Mouse (Mus musculus) MEL (cell line): Measurements from ENCODE around the gene Pi4kb. TPM values are rescaled to one million over a fixed set of nuclear protein-coding genes. Genes with fewer than 3 reads are reported as not detected.

Source experiments
- DNase-seq: peaks from one replicate; pipeline ENCODE4 v3.0.0; 2011; ENCODE audit warnings: low read depth, low spot score
- H3K27ac ChIP-seq: 2 replicates; pipeline ENCODE4 v1.5.1; 2012; ENCODE audit warnings: low read depth, mild to moderate bottlenecking, control low read depth, low read length, moderate library complexity; ENCODE audit not compliant: control insufficient read depth
- H3K27me3 ChIP-seq, 2 experiments: fragments of 150-350 bp in 1 of 2; sonication (generic) in 1 of 2; 2 replicates each; pipeline ENCODE4 v1.6.1; 2012; ENCODE audit warnings: low read length in 2 of 2, mild to moderate bottlenecking in 2 of 2, improper control_type of control experiment in 1 of 2, moderate library complexity in 1 of 2; ENCODE audit not compliant: insufficient read depth in 2 of 2, control insufficient read depth in 1 of 2
- H3K36me3 ChIP-seq, 2 experiments: 2 replicates each; pipeline ENCODE4 v1.6.1; 2012 to 2014; ENCODE audit warnings: low read length in 2 of 2, improper control_type of control experiment in 1 of 2, inconsistent platforms in 1 of 2, mild to moderate bottlenecking in 1 of 2; ENCODE audit not compliant: insufficient read depth in 2 of 2, control insufficient read depth in 1 of 2
- H3K4me1 ChIP-seq, 2 experiments: fragments of 150-350 bp in 1 of 2; sonication (generic) in 1 of 2; 2 replicates each; pipeline ENCODE4 v1.6.1; 2012; ENCODE audit warnings: low read length in 2 of 2, improper control_type of control experiment in 1 of 2, mild to moderate bottlenecking in 1 of 2; ENCODE audit not compliant: insufficient read depth in 2 of 2, control insufficient read depth in 1 of 2
- H3K4me3 ChIP-seq, 2 experiments: fragments of 150-350 bp in 1 of 2; sonication (generic) in 1 of 2; 2 replicates each; pipeline ENCODE4 v1.5.1; 2012; ENCODE audit warnings: low read depth in 2 of 2, low read length in 2 of 2, mild to moderate bottlenecking in 2 of 2, moderate library complexity in 2 of 2, control low read depth in 1 of 2, improper control_type of control experiment in 1 of 2; ENCODE audit not compliant: control insufficient read depth in 1 of 2, insufficient read depth in 1 of 2
- H3K79me2 ChIP-seq: 2 replicates; pipeline ENCODE4 v1.6.1; 2012; ENCODE audit warnings: mild to moderate bottlenecking, low read length, moderate library complexity; ENCODE audit not compliant: control insufficient read depth, poor library complexity, insufficient read depth
- H3K9ac ChIP-seq: 2 replicates; pipeline ENCODE4 v1.6.1; 2012; ENCODE audit warnings: low read depth, mild to moderate bottlenecking, control low read depth, low read length, moderate library complexity; ENCODE audit not compliant: control insufficient read depth, poor library complexity, severe bottlenecking
- H3K9me3 ChIP-seq: fragments of 150-350 bp; sonication (generic); replicated peaks from 2 replicates; pipeline ENCODE4 v1.6.1; 2012; ENCODE audit warnings: mild to moderate bottlenecking, low read length, improper control_type of control experiment, moderate library complexity; ENCODE audit not compliant: insufficient read depth
- CTCF ChIP-seq, 3 experiments: IDR thresholded peaks in 2 of 3; conservative IDR thresholded peaks in 1 of 3; 2 replicates each; pipeline ENCODE4 v1.5.1; 2011 to 2012; ENCODE audit warnings: low read length in 3 of 3, low read depth in 2 of 3, mild to moderate bottlenecking in 2 of 3, improper control_type of control experiment in 1 of 3, inconsistent platforms in 1 of 3, mixed read lengths in 1 of 3, moderate library complexity in 1 of 3; ENCODE audit not compliant: control insufficient read depth in 1 of 3, insufficient read depth in 1 of 3, poor library complexity in 1 of 3, severe bottlenecking in 1 of 3
- ETS1 ChIP-seq: IDR thresholded peaks from 2 replicates; pipeline ENCODE4 v1.6.1; 2012; ENCODE audit warnings: low read depth, mild to moderate bottlenecking, inconsistent platforms, low read length, improper control_type of control experiment, moderate library complexity
- GABPA ChIP-seq: IDR thresholded peaks from 2 replicates; pipeline ENCODE4 v1.6.1; 2012; ENCODE audit warnings: low read depth, mild to moderate bottlenecking, inconsistent platforms, low read length, improper control_type of control experiment, moderate library complexity
- GATA1 ChIP-seq: IDR thresholded peaks from 2 replicates; pipeline ENCODE4 v1.6.1; 2011; ENCODE audit warnings: low read depth, low read length, improper control_type of control experiment
- JUND ChIP-seq: IDR thresholded peaks from 2 replicates; pipeline ENCODE4 v1.6.1; 2011; ENCODE audit warnings: low read depth, mild to moderate bottlenecking, improper control_type of control experiment, low read length
- NELFE ChIP-seq: IDR thresholded peaks from 2 replicates; pipeline ENCODE4 v1.6.1; 2011; ENCODE audit warnings: low read depth, low read length, improper control_type of control experiment
- NRF1 ChIP-seq: IDR thresholded peaks from 2 replicates; pipeline ENCODE4 v1.6.1; 2014; ENCODE audit warnings: low read depth, mild to moderate bottlenecking, inconsistent platforms, low read length, improper control_type of control experiment, moderate library complexity; ENCODE audit not compliant: poor library complexity, insufficient read depth, severe bottlenecking
- TAL1 ChIP-seq: IDR thresholded peaks from 2 replicates; pipeline ENCODE4 v1.6.1; 2012; ENCODE audit warnings: mild to moderate bottlenecking, inconsistent platforms, low read length, moderate library complexity, mixed read lengths
- TBP ChIP-seq: IDR thresholded peaks from 2 replicates; pipeline ENCODE4 v1.8.0; 2011; ENCODE audit warnings: low read depth, low read length, improper control_type of control experiment
- USF1 ChIP-seq: IDR thresholded peaks from 2 replicates; pipeline ENCODE4 v1.6.1; 2014; ENCODE audit warnings: low read depth, mild to moderate bottlenecking, inconsistent platforms, low read length, improper control_type of control experiment, moderate library complexity
- ZC3H11A ChIP-seq: IDR thresholded peaks from 2 replicates; pipeline ENCODE4 v1.6.1; 2012; ENCODE audit warnings: low read depth, mild to moderate bottlenecking, inconsistent platforms, low read length, improper control_type of control experiment
- polyA plus RNA-seq, 2 experiments: library from polyadenylated mRNA; stranded (reverse) in 1 of 2; unstranded in 1 of 2; fragments of >175 nt in 1 of 2; fragments of >200 nt in 1 of 2; gene quantifications; 2 replicates each; pipeline versions ENCODE4 v1.2.1 to v1.2.4; 2012; ENCODE audit warnings: low replicate concordance in 2 of 2, low read depth in 1 of 2; ENCODE audit not compliant: insufficient read length in 2 of 2, insufficient read depth in 1 of 2, missing spikeins in 1 of 2
- total RNA-seq: library from RNA; depleted of rRNA; stranded (reverse); fragments of 300-350 nt; gene quantifications from 2 replicates; pipeline ENCODE4 v1.2.3, GENCODE M21; 2012

The Pi4kb gene
- total and polyA plus RNA-seq, 3 experiments, result 45.0 to 56.7 TPM; not detected in 1

DNA sequence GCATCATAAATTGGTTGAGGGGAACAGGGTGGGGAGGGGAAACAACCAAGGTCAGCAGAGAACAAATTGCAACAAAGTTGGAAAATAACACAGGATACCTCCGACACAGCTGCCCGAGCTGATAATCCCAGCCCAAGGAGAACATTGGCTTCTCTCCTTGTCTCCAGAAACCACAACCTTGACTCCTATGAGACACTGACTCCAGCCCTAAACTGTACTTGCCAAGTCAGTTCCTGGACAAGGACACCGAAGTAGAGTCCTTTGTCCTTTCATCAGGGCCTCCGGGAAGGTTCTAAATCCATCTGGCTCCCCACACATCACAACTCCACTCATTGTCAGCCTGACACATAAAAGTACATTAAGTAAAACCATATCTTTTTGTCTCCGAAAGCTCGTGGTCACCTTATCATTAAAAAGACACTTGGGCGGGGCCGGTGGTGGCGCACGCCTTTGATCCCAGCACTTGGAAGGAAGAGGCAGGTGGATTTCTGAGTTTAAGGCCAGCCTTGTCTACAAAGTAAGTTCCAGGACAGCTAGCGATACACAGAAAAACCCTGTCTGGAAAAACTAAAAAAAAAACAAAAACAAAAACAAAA is 72.0 kb downstream of the Pi4kb start:
- Histone ChIP-seq H3K9ac (peak overlapping the region; percentile 38), H3K27me3 (no peaks in the 10 kb centered on the region), H3K27ac (peak overlapping the region; percentile 81), H3K4me3 (peak overlapping the region; percentile 10 to 16), H3K9me3 (no peaks in the 10 kb centered on the region), H3K4me1 (peaks cover 19 to 45% of the 10 kb centered on the region in 2 experiments), H3K36me3 (peaks cover 0 to 35% of the 10 kb centered on the region in 2 experiments; a peak in 2 of 4 replicates), H3K79me2 (peaks cover 9% of the 10 kb centered on the region)
- TF ChIP-seq ETS1 (no peak), GATA1 (no peak), TAL1 (peak; percentile 93)
- peak; percentile 86 for DNase-seq

DNA sequence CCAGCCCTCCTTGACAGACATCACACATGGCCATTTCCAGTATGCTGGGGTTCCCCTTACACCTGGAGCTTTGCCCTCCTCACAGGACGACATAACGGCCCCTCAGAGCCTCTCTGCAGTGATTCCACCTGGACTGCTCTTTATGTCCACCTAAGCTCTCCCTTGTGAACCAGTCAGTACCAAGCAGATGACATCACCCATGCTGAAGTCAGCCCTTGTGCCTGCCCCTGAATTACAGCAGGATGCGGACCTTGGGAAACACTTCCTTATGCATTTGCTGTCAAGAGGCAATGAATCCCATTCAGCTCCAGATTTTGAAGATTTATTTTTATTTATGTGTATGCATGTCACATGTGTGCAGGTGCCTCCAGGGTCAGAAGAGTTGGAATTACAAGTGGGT is 73.4 kb downstream of the Pi4kb start:
- Histone ChIP-seq H3K4me1 (peaks cover 20 to 48% of the 10 kb centered on the region in 2 experiments), H3K27me3 (no peaks in the 10 kb centered on the region)

GRCm38 (mm10) chr3:95052959-95053358 is 78.4 kb downstream of the Pi4kb start:
- H3K79me2 ChIP-seq, result no peaks in the 10 kb centered on the region
- no peak overlapping the region for H3K9ac ChIP-seq
- no peak overlapping the region for H3K4me3 ChIP-seq
- H3K27me3 ChIP-seq, result no peaks in the 10 kb centered on the region
- H3K9me3 ChIP-seq, result no peaks in the 10 kb centered on the region
- peak; percentile 93 for DNase-seq
- peaks cover 29 to 38% of the 10 kb centered on the region in 2 experiments for H3K4me1 ChIP-seq
- no peak for TF ChIP-seq GABPA
- TF ChIP-seq NELFE, result no peak
- TF ChIP-seq CTCF (IDR thresholded peaks at IDR 0.05 in 2 of 3, conservative IDR thresholded peaks at IDR 0.05 in 1 of 3; ENCODE audit: control insufficient read depth in 1 of 3, insufficient read depth in 1 of 3, low read depth in 2 of 3, low read length in 3 of 3, poor library complexity in 1 of 3, severe bottlenecking in 1 of 3), result peak in 1 of 3 experiments; percentile 100; a peak in 2 of 6 replicates
- TF ChIP-seq, all 39 proteins: peak for 1
- Histone ChIP-seq H3K36me3 (peaks cover 0 to 44% of the 10 kb centered on the region in 2 experiments; a peak in 2 of 4 replicates), H3K27ac (no peak overlapping the region)

More for the DNA sequence above, 73.4 kb downstream of the Pi4kb start:
- no peaks in the 10 kb centered on the region for H3K9me3 ChIP-seq
- H3K9ac ChIP-seq, result no peak overlapping the region
- no peak for DNase-seq
- H3K79me2 ChIP-seq, result no peaks in the 10 kb centered on the region
- H3K4me3 ChIP-seq, result no peak overlapping the region
- no peak for TF ChIP-seq USF1
- no peak for TF ChIP-seq GABPA
- no peak for TF ChIP-seq ZC3H11A
- no peak for TF ChIP-seq CTCF (IDR thresholded peaks at IDR 0.05 in 2 of 3, conservative IDR thresholded peaks at IDR 0.05 in 1 of 3; ENCODE audit: control insufficient read depth in 1 of 3, insufficient read depth in 1 of 3, low read depth in 2 of 3, low read length in 3 of 3, poor library complexity in 1 of 3, severe bottlenecking in 1 of 3)
- no peak for TF ChIP-seq NELFE
- no peak for TF ChIP-seq NRF1
- TF ChIP-seq JUND, result no peak
- TF ChIP-seq TBP, result no peak
- no peak overlapping the region for H3K27ac ChIP-seq
- H3K36me3 ChIP-seq, result peaks cover 0 to 39% of the 10 kb centered on the region in 2 experiments; a peak in 2 of 4 replicates
